Mouse (Mus musculus) small intestine, adult 2 months (tissue): Measurements from ENCODE around the gene Smu1.

Source experiments
- CTCF ChIP-seq: fragments of 200-500 bp; IDR thresholded peaks from 2 replicates; pipeline ENCODE4 v1.5.1; 2012; ENCODE audit warnings: low read depth, mild to moderate bottlenecking, control low read depth, inconsistent platforms, low read length, moderate library complexity, mixed read lengths; ENCODE audit not compliant: insufficient replicate concordance, insufficient read length; ENCODE audit errors: extremely low read depth
- POLR2A ChIP-seq: fragments of 200-500 bp; IDR thresholded peaks from 2 replicates; pipeline ENCODE4 v1.6.1; 2012; ENCODE audit warnings: low read depth, mild to moderate bottlenecking, control low read depth, inconsistent platforms, low read length, moderate library complexity

GRCm38 (mm10) chr4:40776416-40776815 lies 18.7 kb upstream of the Smu1 start:
- TF ChIP-seq POLR2A (no peak), CTCF (no peak)
